ENCODE assay signal across 8 mouse cellular contexts in the genomic region with DNA sequence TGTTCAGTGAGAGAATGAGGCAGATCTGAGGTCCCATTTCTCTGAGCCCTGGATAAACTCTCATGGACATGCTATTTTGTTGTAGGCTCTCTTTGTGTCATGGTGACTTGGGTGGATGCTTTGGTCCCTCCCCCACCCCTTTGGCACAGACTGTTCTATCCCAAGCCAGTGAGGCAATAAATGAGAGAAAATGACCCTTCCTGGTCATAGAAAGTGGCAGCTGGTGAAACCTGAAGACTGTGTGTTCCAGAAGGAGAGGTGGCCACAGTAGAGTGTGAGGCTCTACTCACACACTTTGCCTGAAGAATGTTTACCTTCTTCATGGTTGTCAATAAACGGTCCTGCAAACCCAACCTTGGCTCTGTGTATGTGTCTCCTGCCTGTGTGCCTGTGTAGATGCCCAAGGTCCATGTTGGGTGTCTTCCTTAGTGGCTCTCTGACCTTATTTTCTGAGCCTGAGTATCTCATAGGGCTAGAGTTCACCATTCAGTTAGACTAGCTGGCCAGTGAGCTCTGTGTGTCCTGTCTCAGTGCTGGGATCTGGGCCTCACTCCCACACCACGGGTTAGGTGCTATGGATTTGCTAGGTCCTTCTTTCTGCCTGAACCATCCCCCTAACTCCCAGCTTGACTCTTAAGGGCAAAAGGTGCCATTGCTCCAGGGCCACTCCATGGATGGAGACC.
DNase-seq lines count a peak whose midpoint lies in the region; ATAC-seq lines count a peak whose summit lies in the region.

No protein-coding gene starts in this region.

- peak overlapping the region; percentile 39; the same call in 1 of the 2 replicates for H3K9ac ChIP-seq in heart, embryonic 14.5 days (ENCODE audit: low read length)
- no peak overlapping the region; the same call in 1 of the 2 replicates for H3K9ac ChIP-seq in embryonic facial prominence, embryonic 12.5 days
- peak overlapping the region; percentile 27; the same call in 1 of the 2 replicates for H3K9ac ChIP-seq in intestine, embryonic 14.5 days (ENCODE audit: low read length)
- no peak overlapping the region for H3K9ac ChIP-seq in midbrain, embryonic 14.5 days (replicated peaks; ENCODE audit: low read length)

- H3K27ac ChIP-seq in heart, embryonic 14.5 days (replicated peaks in 1 of 2; ENCODE audit: control insufficient read depth in 1 of 2, insufficient read depth in 1 of 2, low read depth in 2 of 2, low read length in 2 of 2): peak overlapping the region; percentile 54 to 73
- peak overlapping the region; percentile 87 for H3K27ac ChIP-seq in embryonic facial prominence, embryonic 12.5 days
- peak overlapping the region; percentile 77 for H3K27ac ChIP-seq in intestine, embryonic 14.5 days (ENCODE audit: low read depth)
- peak overlapping the region; percentile 20; the same call in 1 of the 2 replicates for H3K27ac ChIP-seq in midbrain, embryonic 14.5 days (replicated peaks; ENCODE audit: low read depth, low read length)

- no peaks in the 10 kb centered on the region for H3K9me3 ChIP-seq in heart, embryonic 14.5 days (ENCODE audit: control insufficient read depth, low read length)
- no peaks in the 10 kb centered on the region for H3K9me3 ChIP-seq in embryonic facial prominence, embryonic 12.5 days
- no peaks in the 10 kb centered on the region for H3K9me3 ChIP-seq in intestine, embryonic 14.5 days (ENCODE audit: control insufficient read depth, low read length)
- H3K9me3 ChIP-seq in midbrain, embryonic 14.5 days (ENCODE audit: control insufficient read depth, low read length): no peaks in the 10 kb centered on the region

- WGBS in heart, embryonic 14.5 days: 40% methylated on average over 2 of the region's 2 CpGs
- 33% methylated on average over 2 of the region's 2 CpGs for WGBS in embryonic facial prominence, embryonic 12.5 days
- WGBS in intestine, embryonic 14.5 days: 25% methylated on average over 2 of the region's 2 CpGs
- 48% methylated on average over 2 of the region's 2 CpGs for WGBS in midbrain, embryonic 14.5 days

- ATAC-seq in heart, embryonic 14.5 days (ENCODE audit: insufficient number of reproducible peaks, insufficient read depth, low FRiP score, low read depth): no peak
- ATAC-seq in embryonic facial prominence, embryonic 12.5 days (ENCODE audit: insufficient number of reproducible peaks, insufficient read depth, low FRiP score, low TSS enrichment): no peak
- peak; percentile 38; the same call in 1 of the 2 replicates for ATAC-seq in intestine, embryonic 14.5 days (replicated peaks; ENCODE audit: low FRiP score, low TSS enrichment, low read depth)
- ATAC-seq in midbrain, embryonic 14.5 days (ENCODE audit: low FRiP score, low TSS enrichment): no peak

- H3K27me3 ChIP-seq in heart, embryonic 14.5 days (ENCODE audit: control insufficient read depth, insufficient read depth, low read length): no peaks in the 10 kb centered on the region
- H3K27me3 ChIP-seq in embryonic facial prominence, embryonic 12.5 days: no peaks in the 10 kb centered on the region
- H3K27me3 ChIP-seq in intestine, embryonic 14.5 days (replicated peaks; ENCODE audit: control insufficient read depth, insufficient read depth, low read length): no peaks in the 10 kb centered on the region
- no peaks in the 10 kb centered on the region for H3K27me3 ChIP-seq in midbrain, embryonic 14.5 days (ENCODE audit: control insufficient read depth, insufficient read depth, low read length)

- peak overlapping the region; percentile 61 for H3K4me2 ChIP-seq in heart, embryonic 14.5 days (ENCODE audit: low read length)
- H3K4me2 ChIP-seq in embryonic facial prominence, embryonic 12.5 days (replicated peaks): peak overlapping the region; percentile 57
- peak overlapping the region; percentile 44 for H3K4me2 ChIP-seq in intestine, embryonic 14.5 days (ENCODE audit: low read length)
- H3K4me2 ChIP-seq in midbrain, embryonic 14.5 days (ENCODE audit: low read length): peak overlapping the region; percentile 37

- H3K36me3 ChIP-seq in heart, embryonic 14.5 days (ENCODE audit: control insufficient read depth, insufficient read depth, low read length): no peaks in the 10 kb centered on the region
- H3K36me3 ChIP-seq in embryonic facial prominence, embryonic 12.5 days: no peaks in the 10 kb centered on the region
- H3K36me3 ChIP-seq in intestine, embryonic 14.5 days (ENCODE audit: control insufficient read depth, insufficient read depth, low read length): no peaks in the 10 kb centered on the region
- no peaks in the 10 kb centered on the region for H3K36me3 ChIP-seq in midbrain, embryonic 14.5 days (ENCODE audit: control insufficient read depth, insufficient read depth, low read length)

- peak overlapping the region; percentile 21 to 29 for H3K4me3 ChIP-seq in heart, embryonic 14.5 days (ENCODE audit: control insufficient read depth in 1 of 2, insufficient read depth in 1 of 2, low read depth in 1 of 2, low read length in 2 of 2)
- H3K4me3 ChIP-seq in embryonic facial prominence, embryonic 12.5 days: peak overlapping the region; percentile 26
- H3K4me3 ChIP-seq in intestine, embryonic 14.5 days (ENCODE audit: low read depth, low read length): peak overlapping the region; percentile 21
- no peak overlapping the region for H3K4me3 ChIP-seq in midbrain, embryonic 14.5 days (replicated peaks; ENCODE audit: low read depth, low read length)

- H3K4me1 ChIP-seq in heart, embryonic 14.5 days (ENCODE audit: control insufficient read depth in 2 of 2, insufficient read depth in 2 of 2, low read length in 2 of 2): peaks cover 21 to 55% of the 10 kb centered on the region in 2 experiments
- H3K4me1 ChIP-seq in embryonic facial prominence, embryonic 12.5 days: peaks cover 51% of the 10 kb centered on the region
- H3K4me1 ChIP-seq in intestine, embryonic 14.5 days (replicated peaks; ENCODE audit: control insufficient read depth, insufficient read depth, low read length): peaks cover 58% of the 10 kb centered on the region
- H3K4me1 ChIP-seq in midbrain, embryonic 14.5 days (ENCODE audit: control insufficient read depth, insufficient read depth, low read length): peaks cover 30% of the 10 kb centered on the region

- no peak for DNase-seq in heart, adult 18-20 months
- no peak for DNase-seq in intestine, embryonic 14.5 days (ENCODE audit: low spot score)
- DNase-seq in midbrain, embryonic 14.5 days: no peak
- DNase-seq in right cerebral cortex, postnatal 14 days: no peak
- DNase-seq in natural killer cell, adult 2 months (ENCODE audit: low spot score in 2 of 2): no peak
- no peak for DNase-seq in cerebellum, postnatal 14 days

Comparison
In these comparisons a context has a peak if more than half of its experiments do, and no peak if none do; other contexts are left out.
1. H3K27ac ChIP-seq: peak in every context shown above with its lines; median percentile 87 in embryonic facial prominence, embryonic 12.5 days; 77 in intestine, embryonic 14.5 days; 64 in heart, embryonic 14.5 days; 20 in midbrain, embryonic 14.5 days.
2. H3K9ac ChIP-seq: peak in heart, embryonic 14.5 days (single experiment) and intestine, embryonic 14.5 days (single experiment); none in embryonic facial prominence, embryonic 12.5 days (single experiment) and midbrain, embryonic 14.5 days (single experiment).
3. Peak in every context shown above with its lines, with median percentiles within 50 percentile points of each other: H3K4me2 ChIP-seq.